Mouse (Mus musculus) erythroblast, adult 5-6 weeks (primary cell): ENCODE results near the gene Cplx1. TPM values are rescaled to one million over a fixed set of nuclear protein-coding genes. Genes with fewer than 3 reads are reported as not detected.

Source experiments
- ATAC-seq: replicated peaks from 2 replicates; pipeline ENCODE4 v1.8.0; 2016; ENCODE audit warnings: moderate number of reproducible peaks, mild to moderate bottlenecking, moderate TSS enrichment, inconsistent platforms; ENCODE audit not compliant: poor library complexity, low FRiP score, severe bottlenecking
- total RNA-seq, 2 experiments: library from RNA; stranded (forward) in 1 of 2; stranded (reverse) in 1 of 2; fragments of 150-400 nt in 1 of 2; fragments of 200-764, 138-1000 nt in 1 of 2; gene quantifications; 2 replicates each; pipeline versions ENCODE4 v1.2.3 to v1.2.4; 2015 to 2017; ENCODE audit warnings: low replicate concordance in 2 of 2

Cplx1 gene
- not detected in 2 replicates for total RNA-seq (2015; ENCODE audit: low replicate concordance)
- not detected in 2 replicates for total RNA-seq (2017; ENCODE audit: low replicate concordance)

DNA sequence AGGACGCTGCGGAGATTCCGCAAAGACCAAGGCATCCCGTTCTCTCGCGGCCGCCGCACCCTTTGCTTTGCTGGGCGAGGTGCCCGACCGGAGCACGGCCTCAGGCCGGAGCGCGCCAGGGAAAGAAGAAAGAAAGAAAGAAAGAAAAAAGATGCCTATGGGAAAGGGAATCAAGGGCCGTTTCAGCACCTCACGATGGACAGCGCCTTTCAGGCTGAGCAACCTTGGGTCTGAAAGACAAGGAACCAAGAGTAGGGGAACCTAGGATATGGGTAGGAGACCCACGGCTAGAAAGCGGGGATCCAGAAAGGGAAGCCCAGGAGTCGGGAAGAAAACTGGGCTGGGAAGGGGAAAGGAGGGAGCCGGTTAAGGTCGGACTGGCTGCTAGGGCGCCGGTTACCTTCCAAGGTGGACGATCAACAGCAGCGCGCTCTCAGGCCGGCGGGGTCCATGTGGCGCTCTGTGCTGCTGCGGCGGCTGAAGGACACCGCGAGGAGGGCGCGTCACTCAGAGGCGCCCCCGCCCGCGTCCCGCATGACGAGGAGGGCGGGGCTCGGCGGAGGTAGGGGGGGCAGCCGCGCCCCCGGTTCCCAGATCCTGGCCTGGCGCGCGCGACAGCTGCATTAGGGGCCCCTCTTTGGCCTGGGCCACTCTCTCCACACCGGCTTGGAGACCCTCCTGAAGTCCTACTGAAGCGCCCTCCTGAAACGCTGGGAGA lies at the start of gene Cplx1:
TSS of gene Cplx1 (minus strand) at position 536 of the 718 bp plus-strand sequence.
- ATAC-seq = no peak

DNA sequence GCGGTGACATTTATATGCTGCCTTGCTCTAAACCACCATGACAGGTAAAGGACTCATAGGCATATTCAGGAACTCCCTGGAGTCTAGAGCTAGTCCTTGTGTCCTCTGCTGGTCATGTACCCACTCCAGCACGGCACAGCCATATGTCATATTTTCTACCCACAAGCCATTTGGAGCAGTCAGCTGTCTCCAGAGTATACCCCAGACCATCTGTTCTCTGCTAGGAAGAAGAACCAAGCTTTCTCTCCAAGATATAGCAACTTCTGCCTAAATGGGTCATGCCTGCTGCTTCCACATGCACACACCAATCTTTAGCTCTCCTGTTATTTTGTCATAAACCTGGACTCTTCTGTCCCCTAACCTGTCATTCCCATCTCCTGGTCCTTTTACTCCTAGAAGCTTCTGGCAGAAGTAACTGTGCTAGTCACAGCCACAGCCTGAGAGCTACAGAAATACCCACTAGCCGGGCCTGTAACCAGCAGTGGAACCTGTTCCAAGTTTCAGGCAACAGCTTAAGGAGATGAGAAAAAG lies 31.6 kb upstream of the Cplx1 start:
- no peak for ATAC-seq

DNA sequence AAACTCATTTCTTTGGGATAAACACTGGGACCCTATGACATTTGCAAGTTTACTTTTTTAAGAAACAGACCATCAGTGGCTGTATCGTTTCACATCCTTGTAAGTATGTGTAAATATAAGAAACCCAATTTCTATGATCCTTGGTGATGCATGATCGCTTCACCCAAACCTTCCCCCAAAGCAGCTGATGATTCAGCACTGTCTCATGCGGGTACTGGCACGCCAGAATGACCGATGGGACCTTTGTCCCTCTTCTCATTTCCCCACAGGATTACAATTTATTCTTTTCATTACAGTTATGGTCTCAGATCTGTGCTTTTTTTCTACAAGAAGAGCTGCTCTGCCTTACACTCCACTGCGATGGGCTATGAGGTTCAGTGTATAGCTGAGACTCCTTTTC lies 23.2 kb upstream of the Cplx1 start:
- ATAC-seq = no peak

DNA sequence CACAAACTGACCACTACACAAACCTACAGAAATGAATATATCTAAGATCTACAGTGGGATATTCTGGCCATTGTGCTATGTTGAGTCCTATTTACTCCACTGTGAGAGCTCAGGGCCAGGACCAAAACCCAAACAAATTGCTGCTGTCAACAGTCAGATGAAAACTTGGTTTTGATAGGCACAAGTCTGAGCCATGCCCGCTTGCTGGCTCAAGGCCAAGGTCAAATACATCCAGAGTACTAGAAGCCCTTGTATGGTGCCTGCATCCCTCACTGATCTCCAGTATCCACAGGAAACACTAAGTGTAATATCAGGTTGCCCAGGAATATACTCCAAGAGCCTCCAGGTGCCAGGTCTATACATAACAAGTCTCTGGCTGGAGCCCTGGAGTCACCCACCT lies 21.2 kb upstream of the Cplx1 start:
- no peak for ATAC-seq

DNA sequence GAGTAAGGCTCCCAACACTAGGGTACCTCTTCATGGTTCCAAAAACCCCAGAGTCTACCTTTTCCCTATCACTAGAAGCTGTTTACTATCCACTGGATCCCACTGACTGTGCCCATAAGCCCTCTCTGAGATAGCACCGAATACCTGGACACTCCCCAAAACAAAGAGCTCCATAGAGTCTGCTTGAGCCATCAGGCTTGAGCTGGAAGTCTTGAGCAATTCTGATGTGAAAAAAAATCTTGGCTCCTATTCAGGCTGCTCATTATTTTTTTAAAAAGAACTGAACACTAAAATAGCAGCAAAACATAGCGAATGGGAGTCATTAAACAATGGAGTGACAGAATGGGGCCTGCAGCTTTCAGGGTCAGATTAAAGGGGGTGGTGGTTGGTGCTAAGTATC lies 17.3 kb upstream of the Cplx1 start:
- ATAC-seq = no peak

DNA sequence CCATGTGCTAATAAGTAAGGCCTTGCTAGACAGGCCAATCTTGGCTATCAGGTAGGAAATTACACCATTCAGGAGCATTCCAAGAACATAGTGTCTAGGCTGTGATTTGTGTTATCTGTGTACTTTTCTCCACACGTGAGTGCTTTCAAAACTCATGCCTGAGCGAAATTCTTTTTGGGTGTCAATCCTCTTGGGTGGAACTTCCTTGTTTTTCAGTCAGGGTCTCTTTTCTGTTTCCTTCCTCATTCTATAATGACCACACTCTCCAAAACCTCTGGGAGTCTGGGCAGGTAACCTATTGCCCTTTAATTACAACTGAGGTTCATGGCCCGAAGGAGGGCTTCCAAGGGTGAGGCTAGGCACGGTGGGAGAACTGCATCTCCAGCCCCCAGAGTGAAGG lies 16.7 kb upstream of the Cplx1 start:
- no peak for ATAC-seq

DNA sequence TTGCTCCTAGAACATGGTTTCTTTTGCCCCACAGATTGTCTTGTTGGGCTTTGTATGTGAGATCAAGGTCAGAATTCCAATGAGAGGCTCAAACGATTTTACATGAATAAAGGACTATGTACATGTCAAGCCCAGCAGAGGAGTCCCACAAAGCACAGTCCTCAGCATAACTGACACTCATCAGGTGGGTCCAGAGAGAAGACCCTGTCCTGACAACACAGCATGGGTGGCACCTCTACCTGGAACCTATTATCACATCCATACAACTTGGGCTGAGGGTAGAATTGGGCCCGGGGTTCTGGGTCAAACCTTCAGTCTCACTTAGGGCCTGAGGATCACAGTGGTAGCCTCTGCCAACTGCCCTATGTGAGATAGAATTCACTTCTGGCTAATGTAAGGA lies 15.6 kb upstream of the Cplx1 start:
- ATAC-seq = no peak

DNA sequence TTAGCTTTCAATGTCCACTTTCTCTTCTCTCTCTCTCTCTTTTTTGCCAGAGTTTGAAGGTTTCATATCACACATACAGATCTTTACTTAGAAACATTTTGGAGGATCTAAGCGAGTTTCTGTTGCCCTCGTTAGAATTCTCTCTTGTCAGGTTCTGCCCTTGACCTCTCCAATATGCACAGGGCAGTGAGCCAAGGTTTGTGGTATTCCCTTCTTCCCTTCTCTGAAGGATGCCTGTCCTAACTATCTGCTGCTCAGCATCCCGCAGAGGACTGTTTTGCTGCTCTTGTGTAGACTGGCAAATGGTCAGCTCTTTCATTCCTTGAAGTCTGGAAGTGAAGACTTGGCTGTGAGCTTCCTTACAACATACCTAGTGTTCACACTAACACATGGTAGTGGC lies 14.5 kb upstream of the Cplx1 start:
- no peak for ATAC-seq

DNA sequence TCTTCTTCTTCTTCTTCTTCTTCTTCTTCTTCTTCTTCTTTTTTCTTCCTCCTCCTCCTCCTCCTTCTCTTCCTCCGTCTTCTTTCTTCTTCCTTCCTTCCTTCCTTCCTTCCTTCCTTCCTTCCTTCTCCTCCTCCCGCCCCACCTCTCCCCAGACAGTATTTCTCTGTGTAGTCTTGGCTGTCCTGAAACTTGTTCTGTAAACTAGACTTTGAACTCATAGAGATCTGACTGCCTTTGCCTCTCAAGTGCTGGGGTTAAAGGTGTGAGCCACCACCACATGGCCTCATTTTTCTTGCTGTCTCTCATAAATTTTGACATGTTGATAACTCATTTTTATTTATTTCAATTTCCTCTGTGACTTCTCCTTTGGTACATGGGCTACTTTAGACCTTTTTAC lies 12.7 kb upstream of the Cplx1 start:
- no peak for ATAC-seq

DNA sequence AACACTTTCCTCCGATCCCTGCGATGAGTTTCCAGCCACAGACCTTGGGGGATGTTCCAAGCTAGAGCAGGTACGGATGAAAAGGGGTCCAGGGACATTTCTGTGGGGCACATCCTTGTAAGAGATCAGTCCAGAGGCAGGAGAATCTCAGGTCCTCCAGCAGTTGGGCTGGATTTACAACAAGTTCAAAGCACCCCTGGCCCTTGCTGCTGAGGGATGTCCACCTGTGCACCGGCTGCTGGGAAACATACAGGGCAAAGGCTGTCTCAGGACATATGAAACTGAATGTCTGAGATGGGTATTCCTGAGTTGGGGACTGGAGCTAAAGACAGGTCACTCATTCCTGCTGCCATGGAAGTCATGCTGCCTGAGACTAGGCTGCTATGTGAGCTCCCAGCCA lies 7.2 kb upstream of the Cplx1 start:
- ATAC-seq = no peak

DNA sequence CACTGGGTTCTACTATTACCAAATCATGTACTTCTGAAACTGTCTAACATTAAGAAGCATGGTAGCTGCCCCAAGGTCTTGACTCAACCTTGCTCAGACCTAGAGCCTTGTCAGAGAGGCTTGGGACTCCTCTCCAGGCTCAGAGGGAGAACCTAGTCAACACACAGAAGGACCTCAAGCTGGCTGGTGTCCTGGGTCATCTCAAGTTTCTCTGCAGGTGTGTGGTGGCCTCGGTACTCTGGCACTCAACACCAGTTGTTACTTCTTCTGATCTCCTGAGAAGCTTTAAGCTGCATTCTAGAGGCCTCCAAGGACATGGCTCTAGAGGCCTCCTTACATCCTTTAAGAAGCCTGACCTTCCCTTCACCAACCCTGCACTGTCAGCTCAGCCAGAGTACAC lies 4.2 kb upstream of the Cplx1 start:
- ATAC-seq = no peak

DNA sequence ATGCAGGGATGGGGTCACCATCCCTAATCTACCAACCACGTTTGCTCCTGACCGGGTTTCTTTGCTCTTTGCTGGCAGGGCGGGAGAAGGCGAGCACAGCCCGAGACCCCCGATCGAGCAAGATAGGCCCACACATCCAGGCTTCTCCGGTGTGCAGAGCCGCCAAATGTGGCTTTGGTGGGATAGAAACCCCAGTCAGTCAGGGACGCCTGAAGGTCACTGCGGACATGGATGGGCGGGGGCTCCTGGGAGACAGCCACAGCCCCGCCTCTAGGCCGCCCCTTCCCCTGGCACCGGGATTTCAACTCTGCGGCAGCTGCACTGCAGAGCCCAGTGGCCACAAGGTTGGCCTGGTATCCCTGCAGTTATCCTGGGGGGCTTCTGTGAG lies 377 bp upstream of the Cplx1 start:
- ATAC-seq = no peak

GRCm38 (mm10) chr5:108549137-108549488 lies 711 bp downstream of the Cplx1 start:
- ATAC-seq = no peak

GRCm38 (mm10) chr5:108547636-108548035 lies 2.2 kb downstream of the Cplx1 start:
- ATAC-seq = no peak

- no peak for ATAC-seq
Measured at GRCm38 (mm10) chr5:108543516-108544291, 6.1 kb downstream of the Cplx1 start.

- no peak for ATAC-seq
Measured at GRCm38 (mm10) chr5:108534188-108534587, 15.6 kb downstream of the Cplx1 start.

DNA sequence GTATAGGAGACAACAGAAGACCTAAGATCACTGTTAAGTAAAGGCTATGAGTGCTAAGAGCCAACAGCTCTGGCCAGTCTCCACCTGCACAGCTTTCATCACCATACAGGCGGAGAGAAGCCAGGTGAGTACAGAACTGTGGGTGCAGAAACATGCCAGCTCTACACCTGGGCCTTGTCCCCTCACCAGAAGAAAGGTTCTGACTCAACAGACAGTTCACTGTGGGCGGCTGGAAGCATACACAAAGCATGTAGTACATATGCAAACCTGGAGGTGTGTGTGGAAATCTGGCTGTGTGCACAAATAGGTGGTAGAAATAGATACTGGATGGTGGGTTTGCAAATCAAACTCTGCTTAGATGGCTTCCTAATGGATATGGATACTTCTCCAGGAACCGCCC lies 27.2 kb downstream of the Cplx1 start:
- no peak for ATAC-seq

DNA sequence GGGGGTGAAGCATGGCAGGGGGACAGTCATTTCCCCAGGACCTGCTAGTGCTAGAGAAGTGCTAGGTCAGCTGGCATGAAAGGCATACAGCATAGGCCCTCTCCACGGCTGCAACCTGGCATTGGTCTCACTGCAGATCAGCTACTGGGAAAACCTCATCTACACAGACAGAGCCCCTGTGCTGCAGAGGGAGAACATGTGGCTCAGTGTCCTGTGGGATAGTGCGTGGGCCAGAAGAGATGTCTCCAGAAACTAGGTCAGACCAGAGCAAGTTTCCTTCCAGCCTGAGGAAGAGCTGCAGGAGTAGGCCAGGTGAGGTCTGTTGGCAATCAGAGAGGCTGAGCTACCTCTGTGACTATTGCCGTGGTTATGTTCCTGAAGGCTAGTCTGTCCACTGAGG lies 27.9 kb downstream of the Cplx1 start:
- ATAC-seq = no peak

DNA sequence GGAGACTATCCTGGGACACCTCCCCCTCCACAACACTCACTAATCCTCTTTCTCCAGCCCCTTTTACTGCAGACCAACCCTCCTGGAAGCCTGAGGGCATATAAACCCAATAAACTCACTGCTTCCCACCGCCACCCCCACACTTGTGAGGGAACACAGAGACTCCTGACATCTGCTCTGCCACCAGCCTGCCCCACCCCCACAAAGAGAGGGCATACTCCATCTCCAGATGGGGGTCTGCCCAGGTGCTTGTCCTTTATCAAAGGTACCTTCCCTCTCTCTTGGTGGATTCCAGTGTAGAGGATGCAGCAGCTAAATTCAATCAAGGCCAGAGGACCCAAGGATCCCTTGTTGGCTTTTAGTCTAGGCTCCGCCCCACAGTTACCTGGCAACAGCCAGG lies 28.8 kb downstream of the Cplx1 start:
- ATAC-seq = no peak

DNA sequence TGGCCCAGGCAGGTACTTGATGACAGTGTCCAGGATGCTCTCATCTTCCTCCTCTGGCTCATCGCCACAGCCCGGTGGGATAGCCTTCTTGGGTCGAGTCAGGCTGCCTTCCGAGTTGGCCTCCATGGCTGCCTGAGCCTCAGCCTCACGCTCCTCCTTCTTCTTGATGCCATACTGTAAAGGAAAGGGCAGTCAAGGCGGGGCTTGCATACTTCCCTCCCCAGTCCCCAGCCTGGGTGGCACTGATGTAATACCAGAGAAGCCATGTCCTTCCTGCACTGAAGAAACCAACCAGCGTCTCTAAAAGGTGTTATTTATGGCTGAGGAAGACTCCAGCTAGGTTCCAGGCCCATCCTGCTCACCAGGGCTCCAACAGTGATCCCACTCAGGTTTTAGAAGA lies 29.7 kb downstream of the Cplx1 start:
- no peak for ATAC-seq

DNA sequence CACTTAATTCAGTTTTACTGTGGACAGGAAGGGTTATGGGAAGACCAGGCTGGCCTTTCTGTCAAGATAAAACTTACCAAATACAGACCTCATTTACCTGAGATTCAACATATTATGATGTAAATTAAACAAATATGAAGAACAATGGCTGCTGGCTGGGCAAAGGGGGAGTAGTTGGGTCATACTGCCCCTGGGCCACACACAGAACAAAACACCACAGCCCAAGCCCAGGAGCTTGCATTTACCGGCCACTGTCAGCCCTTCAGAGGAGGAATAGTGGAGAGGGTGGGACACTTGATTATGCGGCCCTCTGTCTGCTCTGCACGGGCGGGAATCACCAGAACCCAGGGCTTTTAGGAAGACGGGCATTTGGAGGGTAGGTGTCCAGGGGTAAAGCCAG lies 30.9 kb downstream of the Cplx1 start:
- no peak for ATAC-seq
